ENCODE assay signal across 25 mouse cellular contexts in genomic region chr11:121328619-121329018, GRCm38 (mm10).
"Had no signal": no experiment of that assay in that cellular context is flagged by ENCODE, and none has a peak within 500 bp of the region (broad histone marks: within the 10 kb centered on the region; RNA-seq: fewer than 3 reads in every experiment).

No protein-coding gene starts in this region.

- H3K27me3 ChIP-seq: heart, embryonic 13.5 days; heart, embryonic 15.5 days; hindbrain, embryonic 13.5 days; hindbrain, embryonic 15.5 days; limb, embryonic 12.5 days; liver, embryonic 13.5 days; liver, embryonic 15.5 days had no signal

- ATAC-seq: hindbrain, postnatal 0 days; intestine, embryonic 16.5 days; liver, postnatal 0 days had no signal

- DNase-seq: gastrocnemius, postnatal 14 days; gastrocnemius, postnatal 36 days; heart, adult 18-20 months; heart, postnatal 14 days; heart, postnatal 36 days; kidney, adult 18-20 months; kidney, adult 8-10 months; kidney, postnatal 10 days; kidney, postnatal 25 days; kidney, postnatal 4 days; liver, embryonic 13.5 days; liver, postnatal 0 days had no signal

- H3K4me1 ChIP-seq: heart, embryonic 13.5 days; heart, embryonic 15.5 days; hindbrain, embryonic 13.5 days; hindbrain, embryonic 15.5 days; limb, embryonic 10.5 days; limb, embryonic 12.5 days had no signal

- H3K9ac ChIP-seq: heart, embryonic 13.5 days; heart, embryonic 15.5 days; hindbrain, embryonic 13.5 days; hindbrain, embryonic 15.5 days; limb, embryonic 12.5 days; liver, embryonic 13.5 days; liver, embryonic 15.5 days; liver, postnatal 0 days had no signal

- H3K4me3 ChIP-seq: heart, embryonic 13.5 days; heart, embryonic 15.5 days; hindbrain, embryonic 13.5 days; hindbrain, embryonic 15.5 days; layer of hippocampus, adult 2 months; left cerebral cortex, adult 2 months; limb, embryonic 10.5 days; limb, embryonic 12.5 days; liver, embryonic 13.5 days; liver, embryonic 15.5 days had no signal

- H3K9me3 ChIP-seq: heart, embryonic 13.5 days; heart, embryonic 15.5 days; hindbrain, embryonic 13.5 days; hindbrain, embryonic 15.5 days; limb, embryonic 10.5 days; limb, embryonic 12.5 days; liver, embryonic 13.5 days; liver, embryonic 15.5 days had no signal

- H3K4me2 ChIP-seq: heart, embryonic 11.5 days; heart, embryonic 13.5 days; heart, embryonic 15.5 days; hindbrain, embryonic 13.5 days; hindbrain, embryonic 15.5 days; limb, embryonic 12.5 days; liver, embryonic 11.5 days; liver, embryonic 13.5 days; liver, embryonic 15.5 days had no signal

- H3K27ac ChIP-seq: heart, embryonic 13.5 days; heart, embryonic 15.5 days; hindbrain, embryonic 13.5 days; hindbrain, embryonic 15.5 days; hindbrain, postnatal 0 days; layer of hippocampus, adult 2 months; left cerebral cortex, adult 2 months; limb, embryonic 10.5 days; limb, embryonic 12.5 days; liver, embryonic 13.5 days; liver, embryonic 15.5 days had no signal
